Mouse (Mus musculus): ENCODE measurements around the gene Sema3b.

DNA sequence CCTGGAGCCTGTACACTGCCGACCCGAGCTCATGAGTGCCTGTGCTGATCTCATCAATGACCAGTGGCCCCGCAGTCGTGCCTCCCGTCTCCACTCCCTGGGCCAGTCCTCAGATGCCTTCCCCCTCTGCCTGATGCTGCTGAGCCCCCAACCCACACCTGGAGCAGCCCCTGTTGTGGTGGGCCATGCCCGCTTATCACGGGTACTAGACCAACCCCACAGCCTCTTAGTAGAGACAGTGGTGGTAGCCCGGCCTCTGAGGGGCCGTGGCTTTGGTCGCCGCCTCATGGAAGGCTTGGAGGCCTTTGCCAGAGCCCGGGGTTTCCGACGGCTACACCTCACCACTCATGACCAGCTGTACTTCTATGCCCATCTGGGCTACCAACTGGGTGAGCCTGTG lies 25.9 kb downstream of the Sema3b start:
- TF ChIP-seq CTCF (IDR thresholded peaks at IDR 0.05; ENCODE audit: extremely low read depth, insufficient read length, insufficient replicate concordance, low read depth, low read length) (no peak), POLR2A (IDR thresholded peaks at IDR 0.05; ENCODE audit: low read depth, low read length) (no peak)
